Mouse (Mus musculus) brain, embryonic 14.5 days (tissue): ENCODE data around the gene Nthl1.

Source experiments
- CTCF ChIP-seq: fragments of 200-500 bp; IDR thresholded peaks from 2 replicates; pipeline ENCODE4 v1.5.1; 2012; ENCODE audit warnings: inconsistent platforms, mild to moderate bottlenecking, moderate library complexity, borderline replicate concordance; ENCODE audit not compliant: insufficient read depth, insufficient read length; ENCODE audit errors: extremely low read depth
- POLR2A ChIP-seq: fragments of 200-500 bp; IDR thresholded peaks from 2 replicates; pipeline ENCODE4 v1.6.1; 2012; ENCODE audit warnings: mild to moderate bottlenecking, inconsistent platforms, borderline replicate concordance; ENCODE audit not compliant: poor library complexity, insufficient read depth, insufficient read length, severe bottlenecking; ENCODE audit errors: extremely low read depth

GRCm38 (mm10) chr17:24658017-24658758 lies 25.7 kb downstream of the Nthl1 start, which contains the start of gene Npw:
- TF ChIP-seq POLR2A, result no peak
- no peak for TF ChIP-seq CTCF
